Mouse (Mus musculus) G1E (cell line): Measurements from ENCODE around the gene Sorcs2.

Experiments
- CTCF ChIP-seq: IDR thresholded peaks from 2 replicates; pipeline ENCODE4 v1.5.1; 2012; ENCODE audit warnings: low read depth, low read length, inconsistent platforms, mixed read lengths
- GATA1 ChIP-seq: IDR thresholded peaks from 2 replicates; pipeline ENCODE4 v1.6.1; 2012; ENCODE audit warnings: borderline replicate concordance, low read length, inconsistent platforms, mixed read lengths
- POLR2AphosphoS5 ChIP-seq: IDR thresholded peaks from 2 replicates; pipeline ENCODE4 v1.6.1; 2012; ENCODE audit warnings: low read depth, low read length, inconsistent platforms; ENCODE audit not compliant: insufficient replicate concordance

DNA sequence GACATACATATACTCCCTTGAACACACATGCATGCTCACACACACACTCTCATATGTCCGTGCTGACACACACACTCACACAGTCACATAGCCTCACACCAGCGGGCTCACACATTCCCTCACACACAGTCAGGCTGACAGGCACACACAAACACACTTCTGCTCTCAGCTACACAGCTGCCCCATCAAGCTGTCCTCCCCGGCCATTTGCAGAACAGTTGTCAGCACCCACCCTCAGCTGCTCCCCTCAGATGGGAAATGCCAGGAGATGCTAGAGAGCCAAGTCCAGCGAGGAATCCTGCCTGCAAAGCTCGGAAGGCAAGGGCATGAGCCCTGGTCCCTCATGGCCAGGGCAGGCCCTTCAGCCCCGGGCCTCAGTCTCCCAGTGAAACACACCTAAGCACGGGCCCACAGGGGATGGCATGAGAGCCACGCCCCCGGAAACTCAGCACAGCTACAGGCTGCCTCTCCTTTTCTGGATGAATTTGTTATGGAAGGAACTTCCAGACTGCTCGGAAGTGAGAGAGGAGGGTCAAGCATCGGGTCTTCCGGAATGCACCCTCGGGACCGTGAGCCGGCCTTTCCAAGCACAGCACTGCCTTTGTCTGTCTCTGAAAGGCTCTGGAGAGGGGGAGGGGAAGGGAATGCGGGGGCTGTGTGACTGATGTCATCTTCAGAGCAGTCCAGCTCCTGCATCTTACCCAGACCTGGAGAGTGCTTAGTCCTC is 84.4 kb downstream of the Sorcs2 start:
- no peak for TF ChIP-seq CTCF
- TF ChIP-seq POLR2AphosphoS5 = no peak
- TF ChIP-seq GATA1 = no peak
